In the genomic region with DNA sequence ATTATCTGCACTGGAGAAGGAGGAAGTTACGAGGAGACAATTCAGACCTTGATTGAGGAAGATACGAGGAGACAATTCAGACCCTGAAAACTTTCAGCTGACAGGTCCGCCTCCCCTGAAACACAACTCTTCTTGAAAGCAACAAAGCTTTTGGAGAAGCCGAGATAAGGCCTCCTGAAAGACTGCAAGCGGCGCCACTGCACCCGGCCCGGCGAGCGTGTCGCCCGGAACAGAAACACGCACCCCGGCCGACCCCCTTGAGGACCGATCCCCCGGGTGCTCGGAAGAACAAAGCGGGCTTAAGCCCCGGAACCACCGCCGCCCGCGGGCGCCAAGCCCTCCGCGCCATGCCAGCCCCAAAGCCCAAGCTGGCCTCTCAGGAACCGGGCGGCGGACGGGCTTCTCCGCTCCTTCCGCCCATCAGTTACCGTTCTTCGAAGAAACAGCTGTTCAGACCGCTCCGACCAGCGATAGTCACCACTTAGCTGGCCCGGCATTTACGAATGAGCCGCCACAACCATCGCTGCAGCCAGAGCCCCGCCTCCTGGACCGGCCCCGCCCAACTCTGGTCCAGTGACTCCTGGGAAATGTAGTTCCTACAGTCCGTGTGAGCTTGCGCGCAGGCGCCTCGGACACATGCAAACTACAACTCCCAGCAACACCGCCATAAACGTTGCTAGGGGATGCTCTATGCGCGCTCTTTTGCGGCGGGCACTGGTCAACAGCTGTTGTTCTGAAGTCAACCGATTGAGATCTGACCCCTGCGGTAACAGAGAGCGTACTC, we compare ENCODE assay signal across 1 mouse cellular context.
TF ChIP-seq lines count a peak whose summit lies in the region.

No protein-coding gene starts in this region.

TF ChIP-seq in MEL, 35 proteins besides CTCF, POLR2A, EP300 and RAD21 (continued from another document):
- TF ChIP-seq BHLHE40 (IDR thresholded peaks at IDR 0.05; ENCODE audit: borderline replicate concordance, low read depth, low read length) = no peak
- TF ChIP-seq USF2 (IDR thresholded peaks at IDR 0.05; ENCODE audit: borderline replicate concordance in 1 of 2, insufficient read depth in 1 of 2, low read depth in 1 of 2, low read length in 2 of 2) = no peak
- TF ChIP-seq SMC3 (IDR thresholded peaks at IDR 0.05; ENCODE audit: low read depth, low read length) = no peak
- no peak for TF ChIP-seq MYC (IDR thresholded peaks at IDR 0.05; ENCODE audit: low read depth, low read length)
- peak; percentile 92 for TF ChIP-seq KAT2A (conservative IDR thresholded peaks at IDR 0.05; ENCODE audit: low read depth, low read length)
- TF ChIP-seq MAX (IDR thresholded peaks at IDR 0.05; ENCODE audit: low read length) = no peak
- no peak for TF ChIP-seq TAL1 (IDR thresholded peaks at IDR 0.05; ENCODE audit: low read length)
- TF ChIP-seq ETS1 (IDR thresholded peaks at IDR 0.05; ENCODE audit: low read depth, low read length) = peak; percentile 63
- TF ChIP-seq POLR2AphosphoS2 (IDR thresholded peaks at IDR 0.05; ENCODE audit: low read length) = peak; percentile 38; the same call in 1 of the 2 replicates
- peak; percentile 92 for TF ChIP-seq E2F4 (IDR thresholded peaks at IDR 0.05; ENCODE audit: borderline replicate concordance, low read depth, low read length)
- peak; percentile 55; the same call in 1 of the 2 replicates for TF ChIP-seq MAZ (IDR thresholded peaks at IDR 0.05; ENCODE audit: low read depth, low read length)
- no peak for TF ChIP-seq ZNF384 (IDR thresholded peaks at IDR 0.05; ENCODE audit: low read depth, low read length)
- no peak for TF ChIP-seq ZMIZ1 (IDR thresholded peaks at IDR 0.05; ENCODE audit: low read depth, low read length)
- TF ChIP-seq MXI1 (IDR thresholded peaks at IDR 0.05; ENCODE audit: low read depth, low read length) = peak; percentile 62
- peak; percentile 46; the same call in 1 of the 2 replicates for TF ChIP-seq TBP (IDR thresholded peaks at IDR 0.05; ENCODE audit: low read depth, low read length)
- no peak for TF ChIP-seq MAFK (IDR thresholded peaks at IDR 0.05; ENCODE audit: borderline replicate concordance, low read depth, low read length)
- peak; percentile 99 for TF ChIP-seq HCFC1 (IDR thresholded peaks at IDR 0.05; ENCODE audit: low read depth, low read length)
- TF ChIP-seq NELFE (IDR thresholded peaks at IDR 0.05; ENCODE audit: low read depth, low read length) = peak; percentile 65
- TF ChIP-seq ZKSCAN1 (IDR thresholded peaks at IDR 0.05; ENCODE audit: low read depth, low read length) = no peak
- TF ChIP-seq CHD2 (IDR thresholded peaks at IDR 0.05; ENCODE audit: low read length) = no peak
- no peak for TF ChIP-seq GABPA (IDR thresholded peaks at IDR 0.05; ENCODE audit: low read depth, low read length)
- TF ChIP-seq SIN3A (IDR thresholded peaks at IDR 0.05; ENCODE audit: low read length) = peak; percentile 97
- TF ChIP-seq GATA1 (IDR thresholded peaks at IDR 0.05; ENCODE audit: low read depth, low read length) = peak; percentile 42; the same call in 1 of the 2 replicates
